Mouse (Mus musculus) brain, adult 2 months (tissue): ENCODE measurements around the gene Zfp691.

ENCODE experiments used
- DNase-seq: peaks from one replicate; pipeline ENCODE4 v3.0.0; 2011; ENCODE audit warnings: low read depth, low spot score

Gene Zfp691

GRCm38 (mm10) chr4:119124771-119125273, 49.2 kb downstream of the Zfp691 start:
- no peak for DNase-seq

DNA sequence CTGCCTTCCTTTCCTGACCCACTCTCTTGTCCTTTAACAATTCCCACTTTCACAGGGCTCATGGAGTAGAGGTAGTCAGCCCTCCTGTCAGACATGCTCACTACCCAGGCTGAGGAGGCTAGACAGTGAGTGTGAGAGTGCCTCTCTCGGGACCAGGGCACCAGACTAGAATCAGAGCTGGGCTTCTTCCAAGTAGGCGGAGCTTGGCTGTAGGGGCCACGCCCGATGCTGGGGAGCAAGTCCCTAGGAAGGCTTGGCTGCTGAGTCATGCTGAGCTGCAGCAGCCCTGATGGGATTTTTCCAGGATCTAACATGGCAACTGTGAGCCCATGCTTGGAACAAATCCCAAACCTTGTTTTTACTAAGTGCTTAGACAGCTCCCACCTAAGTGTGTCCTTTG, 52.7 kb downstream of the Zfp691 start:
- DNase-seq, result peak; percentile 84

- no peak for DNase-seq
These were observed 53.9 kb downstream of the Zfp691 start for GRCm38 (mm10) chr4:119120095-119120494.
